Mouse (Mus musculus) cortical plate, adult 2 months (tissue): ENCODE data around the gene Spata25.

Source experiments
- CTCF ChIP-seq: fragments of 200-500 bp; IDR thresholded peaks from 2 replicates; pipeline ENCODE4 v1.5.1; 2011; ENCODE audit warnings: mild to moderate bottlenecking, control low read depth, low read length; ENCODE audit not compliant: insufficient read depth; ENCODE audit errors: extremely low read depth
- POLR2A ChIP-seq: fragments of 200-500 bp; IDR thresholded peaks from 2 replicates; pipeline ENCODE4 v1.6.1; 2011; ENCODE audit warnings: mild to moderate bottlenecking, low read length, control low read depth; ENCODE audit not compliant: insufficient read depth; ENCODE audit errors: extremely low read depth

DNA sequence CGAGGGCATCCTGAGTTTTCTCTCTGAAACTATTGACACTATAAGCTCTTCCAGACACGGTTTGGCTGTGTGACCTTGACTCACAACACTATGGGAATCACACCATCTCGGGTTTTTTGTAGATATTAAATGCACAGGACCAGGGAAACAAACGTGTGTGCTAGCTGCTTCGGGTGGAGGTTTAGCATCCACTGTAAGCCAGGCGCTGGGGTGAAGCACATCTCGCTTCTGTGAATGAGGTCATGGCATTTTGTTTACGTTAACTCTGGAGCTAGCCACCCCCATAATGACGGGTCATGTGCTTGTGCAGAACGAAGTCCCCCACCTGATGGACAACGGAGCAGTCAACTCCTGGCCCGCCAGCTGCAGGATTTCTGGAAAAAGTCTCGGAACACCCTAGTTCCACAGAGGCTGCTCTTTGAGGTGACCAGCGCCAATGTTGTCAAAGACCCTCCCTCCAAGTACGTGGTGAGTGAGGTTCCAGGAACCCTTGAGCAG lies 41.9 kb downstream of the Spata25 start:
- TF ChIP-seq CTCF (no peak), POLR2A (no peak)
